Mouse (Mus musculus) stomach, embryonic 15.5 days (tissue): ENCODE results near the gene Gstm3. TPM values are rescaled to one million over a fixed set of nuclear protein-coding genes. Genes with fewer than 3 reads are reported as not detected.

Source experiments
- ATAC-seq: fragments of 200-750 bp; cut with Nextera tagmentation; 2 replicates; pipeline ENCODE4 v1.8.0; 2017; ENCODE audit warnings: low read depth, moderate number of reproducible peaks, moderate TSS enrichment; ENCODE audit not compliant: insufficient read depth, low FRiP score
- H3K27ac ChIP-seq: fragments of 300-500 bp; sonication (generic); 2 replicates; pipeline ENCODE4 v1.5.1; 2015; ENCODE audit warnings: mild to moderate bottlenecking, inconsistent platforms
- H3K27me3 ChIP-seq: fragments of 300-500 bp; sonication (generic); replicated peaks from 2 replicates; pipeline ENCODE4 v1.6.1; 2015; ENCODE audit warnings: inconsistent platforms
- H3K36me3 ChIP-seq: fragments of 300-500 bp; sonication (generic); 2 replicates; pipeline ENCODE4 v1.6.1; 2015; ENCODE audit warnings: inconsistent platforms
- H3K4me1 ChIP-seq: fragments of 300-500 bp; sonication (generic); 2 replicates; pipeline ENCODE4 v1.6.1; 2015; ENCODE audit warnings: inconsistent platforms
- H3K4me2 ChIP-seq: fragments of 300-500 bp; sonication (generic); 2 replicates; pipeline ENCODE4 v1.6.1; 2015; ENCODE audit warnings: mild to moderate bottlenecking, inconsistent platforms
- H3K4me3 ChIP-seq: fragments of 300-500 bp; sonication (generic); replicated peaks from 2 replicates; pipeline ENCODE4 v1.5.1; 2015; ENCODE audit warnings: inconsistent platforms
- H3K9ac ChIP-seq: fragments of 300-500 bp; sonication (generic); 2 replicates; pipeline ENCODE4 v1.6.1; 2015; ENCODE audit warnings: inconsistent platforms
- H3K9me3 ChIP-seq: fragments of 300-500 bp; sonication (generic); 2 replicates; pipeline ENCODE4 v1.6.1; 2016; ENCODE audit warnings: inconsistent platforms
- WGBS: fragments of 180-500 bp; shearing (Covaris S2); methylation state at CpG from one replicate; pipeline ENCODE4 v1.1.7; 2015; 5-methylcytosine and 5-hydroxymethylcytosine counted together
- polyA plus RNA-seq: library from polyadenylated mRNA; unstranded; fragments of >200 nt; fragmentation: Nextera tagmentation; extraction: Ambion mirVana; gene quantifications from 2 replicates; pipeline ENCODE4 v1.2.1, GENCODE M21; 2015

Gene Gstm3
- polyA plus RNA-seq, 1 experiment from 2014 or later: 70.3 TPM

DNA sequence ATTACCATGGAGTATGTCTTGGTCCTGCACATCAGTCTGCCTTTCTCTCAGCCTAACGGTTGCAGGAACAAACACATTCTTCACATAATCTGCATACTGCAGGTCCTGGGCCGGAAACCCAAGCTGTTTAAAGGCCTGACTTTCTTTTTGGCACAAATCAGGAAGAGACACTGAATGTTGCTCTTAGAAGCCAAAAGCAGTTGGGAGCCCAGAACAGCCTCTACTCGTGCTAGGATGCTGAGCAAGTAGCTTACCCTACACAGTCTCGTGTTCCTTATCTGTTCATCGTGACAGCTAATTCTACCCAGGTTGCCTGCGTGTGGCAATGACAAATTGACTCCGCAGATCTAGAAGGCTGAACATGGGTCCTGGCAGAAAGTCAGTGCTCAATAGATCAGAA lies 28.6 kb downstream of the Gstm3 start:
- no peaks in the 10 kb centered on the region for H3K27me3 ChIP-seq
- ATAC-seq: no peak
- no peaks in the 10 kb centered on the region for H3K9me3 ChIP-seq
- no peak overlapping the region for H3K4me2 ChIP-seq
- H3K9ac ChIP-seq: no peak overlapping the region
- WGBS: 51% methylated on average over 7 of the region's 7 CpGs
- H3K4me3 ChIP-seq: no peak overlapping the region
- no peak overlapping the region for H3K27ac ChIP-seq
- no peaks in the 10 kb centered on the region for H3K4me1 ChIP-seq
- H3K36me3 ChIP-seq: no peaks in the 10 kb centered on the region

DNA sequence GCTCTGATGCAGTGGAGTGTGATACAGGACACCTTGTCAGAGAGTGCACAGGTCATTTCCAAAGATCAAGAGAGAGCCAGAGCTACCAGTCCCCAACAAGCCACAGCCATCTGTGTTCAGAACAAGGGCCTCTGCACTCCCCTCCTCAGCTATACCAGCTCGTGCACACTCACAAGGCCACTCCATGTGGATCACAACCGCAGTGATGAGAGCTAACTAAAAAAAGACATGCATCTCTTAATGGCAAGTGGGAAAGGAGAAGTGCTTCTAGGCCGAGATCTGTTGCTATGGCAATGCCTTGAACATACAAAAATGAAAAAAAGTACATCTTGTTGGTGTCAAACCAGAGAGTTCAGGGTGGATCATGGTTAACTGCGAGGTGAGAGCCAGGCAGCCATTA lies 29.3 kb downstream of the Gstm3 start:
- Histone ChIP-seq H3K36me3 (no peaks in the 10 kb centered on the region), H3K27ac (no peak overlapping the region), H3K4me1 (no peaks in the 10 kb centered on the region), H3K9me3 (no peaks in the 10 kb centered on the region), H3K4me3 (no peak overlapping the region), H3K27me3 (no peaks in the 10 kb centered on the region), H3K4me2 (no peak overlapping the region), H3K9ac (no peak overlapping the region)
- WGBS: 64% methylated on average over 4 of the region's 4 CpGs
- no peak for ATAC-seq

DNA sequence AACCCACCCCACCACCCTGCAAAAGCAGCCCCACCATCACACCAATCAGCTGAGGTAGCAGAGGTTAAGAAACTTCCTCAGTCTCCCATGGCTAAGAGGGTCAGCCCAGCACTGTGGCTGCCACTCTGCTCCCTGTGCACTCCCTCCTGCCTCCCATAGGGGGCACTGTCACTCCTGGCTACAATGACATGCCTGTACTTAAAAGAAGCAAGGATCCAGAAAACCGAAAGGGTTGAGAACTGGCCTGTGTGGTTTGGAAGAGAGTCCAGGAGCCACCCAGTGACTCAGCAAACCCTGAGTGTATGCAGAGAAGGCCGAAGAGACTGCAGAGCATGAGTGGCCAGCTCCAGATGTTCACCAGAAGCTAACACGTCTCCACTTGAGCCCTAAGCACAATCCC lies 29.7 kb downstream of the Gstm3 start:
- H3K4me2 ChIP-seq: no peak overlapping the region
- no peaks in the 10 kb centered on the region for H3K36me3 ChIP-seq
- no peaks in the 10 kb centered on the region for H3K27me3 ChIP-seq
- 30% methylated on average over 3 of the region's 3 CpGs for WGBS
- H3K27ac ChIP-seq: no peak overlapping the region
- H3K9me3 ChIP-seq: no peaks in the 10 kb centered on the region
- no peak overlapping the region for H3K4me3 ChIP-seq
- peak; percentile 20; the same call in 1 of the 2 replicates for ATAC-seq
- no peak overlapping the region for H3K9ac ChIP-seq
- H3K4me1 ChIP-seq: no peaks in the 10 kb centered on the region

DNA sequence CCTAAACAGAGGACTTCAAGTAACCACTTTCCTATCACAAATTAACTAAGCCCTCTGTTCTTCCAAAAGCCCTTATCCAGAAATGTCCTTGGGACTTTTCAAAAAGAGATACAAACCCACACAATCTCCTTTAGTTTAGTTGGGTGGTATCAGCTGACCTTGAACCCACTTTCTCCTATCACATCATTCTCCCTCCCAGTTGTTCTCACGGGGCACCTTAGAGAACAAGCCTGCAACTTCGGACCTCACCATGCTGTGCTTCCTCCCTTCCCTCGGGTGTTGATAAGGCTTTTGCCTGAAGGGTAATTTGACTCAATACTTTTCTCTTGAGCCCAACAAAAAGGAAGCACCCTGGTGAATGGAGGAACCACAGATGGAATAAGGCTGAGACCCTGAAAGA lies 33.2 kb downstream of the Gstm3 start:
- H3K36me3 ChIP-seq: no peaks in the 10 kb centered on the region
- no peaks in the 10 kb centered on the region for H3K27me3 ChIP-seq
- 47% methylated on average over 3 of the region's 3 CpGs for WGBS
- H3K4me3 ChIP-seq: no peak overlapping the region
- no peak for ATAC-seq
- no peak overlapping the region for H3K9ac ChIP-seq
- no peak overlapping the region for H3K4me2 ChIP-seq
- no peak overlapping the region for H3K27ac ChIP-seq
- no peaks in the 10 kb centered on the region for H3K4me1 ChIP-seq
- H3K9me3 ChIP-seq: no peaks in the 10 kb centered on the region

DNA sequence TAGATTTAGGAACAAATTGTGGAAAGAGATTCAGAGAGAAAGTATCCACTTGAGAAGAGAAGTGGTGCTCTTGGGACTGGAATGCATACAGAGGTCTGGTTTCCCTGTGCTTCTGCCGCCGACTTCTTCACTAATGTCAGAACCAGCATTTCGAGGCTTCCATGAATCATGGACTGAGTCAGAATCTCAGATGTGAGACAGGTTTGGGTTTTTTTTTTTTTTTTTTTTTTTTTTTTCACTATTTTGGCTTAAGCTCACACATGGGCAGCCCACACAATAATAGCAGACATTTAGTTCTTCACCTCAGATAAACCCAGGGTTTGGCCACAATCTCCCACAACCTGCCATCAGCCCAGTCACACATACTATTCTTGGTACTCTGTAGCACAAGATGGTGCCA lies 33.8 kb downstream of the Gstm3 start:
- H3K4me2 ChIP-seq: no peak overlapping the region
- H3K9me3 ChIP-seq: no peaks in the 10 kb centered on the region
- H3K4me1 ChIP-seq: no peaks in the 10 kb centered on the region
- 75% methylated on average over 3 of the region's 3 CpGs for WGBS
- ATAC-seq: no peak
- no peaks in the 10 kb centered on the region for H3K36me3 ChIP-seq
- no peak overlapping the region for H3K9ac ChIP-seq
- H3K27ac ChIP-seq: no peak overlapping the region
- H3K27me3 ChIP-seq: no peaks in the 10 kb centered on the region
- H3K4me3 ChIP-seq: no peak overlapping the region

DNA sequence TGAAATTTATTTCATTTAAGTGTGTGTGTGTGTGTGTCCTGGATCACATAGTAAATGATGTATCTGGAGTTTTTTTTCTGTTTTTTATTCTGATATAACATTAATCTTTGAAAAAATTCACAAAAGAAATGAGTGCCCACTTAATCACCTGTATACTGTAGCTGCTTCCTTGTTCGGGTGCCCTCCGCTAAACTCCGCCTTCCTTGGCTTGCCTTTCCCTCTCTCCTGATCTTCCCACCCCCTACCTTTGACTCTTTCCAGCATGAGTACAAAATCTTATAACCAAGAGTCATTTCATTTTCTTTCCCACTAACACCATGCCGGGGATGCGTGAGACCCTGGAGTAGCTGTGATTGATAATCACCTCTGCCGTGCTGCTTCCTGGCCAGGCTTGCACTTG lies 37.0 kb downstream of the Gstm3 start:
- H3K9me3 ChIP-seq: no peaks in the 10 kb centered on the region
- no peaks in the 10 kb centered on the region for H3K27me3 ChIP-seq
- 54% methylated on average over 6 of the region's 6 CpGs for WGBS
- no peak overlapping the region for H3K4me2 ChIP-seq
- H3K4me3 ChIP-seq: no peak overlapping the region
- no peak overlapping the region for H3K9ac ChIP-seq
- H3K36me3 ChIP-seq: no peaks in the 10 kb centered on the region
- no peaks in the 10 kb centered on the region for H3K4me1 ChIP-seq
- no peak overlapping the region; the same call in 1 of the 2 replicates for H3K27ac ChIP-seq
- no peak for ATAC-seq

DNA sequence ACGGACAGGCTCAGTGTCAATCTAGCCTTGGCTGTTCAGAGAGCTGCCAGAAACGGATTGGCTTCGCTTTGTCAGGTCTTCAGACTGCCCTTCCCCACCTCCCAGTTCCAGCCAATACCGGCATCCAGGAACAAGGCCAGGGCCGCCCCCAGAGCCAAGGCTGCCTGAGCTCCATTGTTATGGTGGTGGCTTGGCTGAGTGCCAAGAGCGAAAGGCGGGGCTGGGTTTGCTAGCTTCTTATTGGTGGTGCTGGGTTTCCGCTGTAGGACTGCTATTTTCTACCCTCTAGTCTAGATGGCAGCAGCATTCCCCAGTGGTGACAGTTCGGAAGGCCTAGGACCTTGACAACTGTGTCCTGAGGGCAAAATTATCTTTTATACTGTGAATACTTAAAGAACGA lies 37.4 kb downstream of the Gstm3 start, which contains the start of gene Gstm7:
Gene Gstm7, minus strand, starts transcription at position 148 of the 400 bp plus-strand sequence.
- ATAC-seq: peak; percentile 95
- 5% methylated on average over 10 of the region's 10 CpGs for WGBS

DNA sequence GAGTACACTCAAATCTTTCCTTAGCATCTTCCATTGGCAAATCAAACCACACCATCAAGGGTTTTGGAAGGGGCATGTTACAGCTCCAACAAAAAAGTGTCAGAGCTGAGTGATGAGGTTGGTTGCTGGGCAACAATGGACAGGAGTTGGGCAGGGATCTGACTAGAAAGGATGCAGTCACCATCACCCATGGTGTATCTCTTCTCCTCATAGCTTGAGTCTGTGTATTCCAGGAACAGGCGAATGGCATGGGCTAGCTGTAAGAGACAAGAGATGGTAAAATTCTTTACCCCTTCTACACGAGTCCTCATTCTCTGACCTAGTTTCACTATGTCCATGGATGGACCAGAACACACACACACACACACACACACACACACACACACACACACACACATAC lies 37.9 kb downstream of the Gstm3 start:
- peak overlapping the region; percentile 24 for H3K4me3 ChIP-seq
- H3K4me2 ChIP-seq: peak overlapping the region; percentile 48
- H3K36me3 ChIP-seq: no peaks in the 10 kb centered on the region
- no peaks in the 10 kb centered on the region for H3K27me3 ChIP-seq
- H3K9ac ChIP-seq: no peak overlapping the region
- 69% methylated on average over 2 of the region's 2 CpGs for WGBS
- H3K9me3 ChIP-seq: no peaks in the 10 kb centered on the region
- 0 out of 2 replicates have a peak, but pooled peaks have one; percentile 0 for ATAC-seq
- peak overlapping the region; percentile 60; the same call in 1 of the 2 replicates for H3K27ac ChIP-seq
- no peaks in the 10 kb centered on the region for H3K4me1 ChIP-seq

More for the DNA sequence above, 37.4 kb downstream of the Gstm3 start, which contains the start of gene Gstm7:
- no peaks in the 10 kb centered on the region for H3K4me1 ChIP-seq
- no peak within 1 kb of the TSS for H3K9ac ChIP-seq
- H3K36me3 ChIP-seq: no peaks in the 10 kb centered on the region
- H3K4me3 ChIP-seq: peak within 1 kb of the TSS; percentile 24
- no peaks in the 10 kb centered on the region for H3K27me3 ChIP-seq
- peak within 1 kb of the TSS; percentile 48 for H3K4me2 ChIP-seq
- H3K9me3 ChIP-seq: no peaks in the 10 kb centered on the region
- H3K27ac ChIP-seq: peak within 1 kb of the TSS; percentile 60; the same call in 1 of the 2 replicates

DNA sequence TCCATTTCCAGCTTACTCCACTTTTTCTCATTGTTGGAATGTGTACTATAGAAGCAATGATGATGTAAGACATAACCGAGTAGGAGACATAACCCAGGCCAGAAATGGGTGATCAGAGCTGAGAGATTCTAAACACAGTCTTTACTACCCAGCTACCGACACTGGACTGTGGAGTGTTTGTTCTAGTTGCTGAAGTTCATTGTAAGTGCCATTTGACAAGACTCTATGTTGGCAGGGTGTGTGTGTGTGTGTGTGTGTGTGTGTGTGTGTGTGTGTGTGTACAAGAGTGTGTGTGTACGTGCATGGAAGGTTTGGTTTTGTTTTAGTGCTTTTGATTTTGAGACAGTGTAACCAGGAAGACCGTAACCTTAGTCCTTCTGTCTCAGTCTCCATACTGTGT lies 39.4 kb downstream of the Gstm3 start:
- no peak overlapping the region for H3K27ac ChIP-seq
- no peak overlapping the region for H3K4me3 ChIP-seq
- no peaks in the 10 kb centered on the region for H3K9me3 ChIP-seq
- ATAC-seq: no peak
- no peak overlapping the region for H3K9ac ChIP-seq
- H3K36me3 ChIP-seq: no peaks in the 10 kb centered on the region
- H3K27me3 ChIP-seq: no peaks in the 10 kb centered on the region
- no peak overlapping the region for H3K4me2 ChIP-seq
- H3K4me1 ChIP-seq: no peaks in the 10 kb centered on the region
- WGBS: 80% methylated on average over 4 of the region's 4 CpGs

DNA sequence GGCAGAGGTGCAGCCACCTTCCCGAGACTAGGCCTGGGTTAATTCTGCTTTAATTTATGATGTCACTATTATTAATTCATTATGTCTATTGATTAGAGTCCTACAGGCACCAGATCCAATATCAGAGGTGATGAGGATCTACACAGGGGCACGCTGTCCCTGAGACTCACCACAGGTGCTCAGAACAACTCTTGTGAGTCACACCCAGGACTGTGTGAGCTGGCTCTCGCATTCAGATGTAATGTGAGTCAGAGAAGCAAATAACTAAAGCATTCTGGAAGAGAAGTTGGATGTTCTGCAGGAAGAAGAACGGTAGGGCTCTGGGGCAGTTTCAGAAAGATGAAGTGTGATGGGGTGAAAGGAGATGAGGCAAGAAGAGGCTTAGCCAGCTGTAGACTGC lies 39.8 kb downstream of the Gstm3 start:
- ATAC-seq: no peak
- Histone ChIP-seq H3K4me2 (no peak overlapping the region), H3K27ac (no peak overlapping the region), H3K36me3 (no peaks in the 10 kb centered on the region), H3K27me3 (no peaks in the 10 kb centered on the region), H3K4me3 (no peak overlapping the region), H3K9me3 (no peaks in the 10 kb centered on the region), H3K9ac (no peak overlapping the region), H3K4me1 (no peaks in the 10 kb centered on the region)
- 80% methylated on average over 4 of the region's 4 CpGs for WGBS

DNA sequence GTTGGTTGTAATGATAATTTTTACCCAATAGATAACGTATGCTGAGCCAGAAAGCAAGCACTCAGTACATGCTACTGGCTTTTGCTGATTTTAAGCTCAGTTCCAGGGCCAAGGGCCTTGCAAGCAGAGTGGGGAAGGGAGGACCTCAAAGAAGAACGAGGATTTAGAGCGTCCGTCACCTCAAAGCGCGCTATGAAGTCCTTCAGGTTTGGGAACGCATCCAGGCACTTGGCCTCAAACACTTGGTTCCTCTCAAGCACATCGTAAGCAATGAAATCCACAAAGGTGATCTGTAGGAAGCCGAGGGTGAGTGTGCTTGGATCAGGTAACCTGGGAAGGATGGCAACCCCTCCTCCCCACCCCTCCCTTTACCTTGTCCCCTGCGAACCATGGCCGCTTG lies 40.4 kb downstream of the Gstm3 start:
- Histone ChIP-seq H3K9ac (no peak overlapping the region), H3K4me2 (no peak overlapping the region), H3K36me3 (no peaks in the 10 kb centered on the region), H3K4me3 (no peak overlapping the region), H3K27ac (no peak overlapping the region), H3K27me3 (no peaks in the 10 kb centered on the region), H3K4me1 (no peaks in the 10 kb centered on the region), H3K9me3 (no peaks in the 10 kb centered on the region)
- 82% methylated on average over 11 of the region's 11 CpGs for WGBS
- no peak for ATAC-seq

DNA sequence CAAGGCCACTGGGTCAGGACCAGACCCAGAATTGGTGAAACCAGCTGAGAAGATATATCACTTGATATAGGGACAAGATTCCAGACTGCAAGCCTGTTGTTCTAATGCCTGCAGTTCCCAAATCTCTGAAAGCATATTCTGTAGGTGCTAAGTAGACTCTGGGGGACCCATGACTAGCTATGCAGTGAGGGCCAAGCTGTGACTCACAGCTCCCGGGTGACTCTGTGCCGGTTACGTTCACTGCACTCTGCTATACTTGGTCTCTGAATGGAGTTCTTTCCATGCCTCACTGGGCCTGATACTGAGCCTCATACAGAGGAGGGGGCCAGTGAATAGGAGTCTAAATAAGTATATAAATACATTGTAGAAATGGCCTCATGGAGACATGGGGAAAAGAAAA lies 41.2 kb downstream of the Gstm3 start:
- no peak overlapping the region for H3K9ac ChIP-seq
- no peak overlapping the region for H3K27ac ChIP-seq
- WGBS: 85% methylated on average over 3 of the region's 3 CpGs
- H3K4me2 ChIP-seq: no peak overlapping the region
- H3K9me3 ChIP-seq: no peaks in the 10 kb centered on the region
- no peak for ATAC-seq
- H3K36me3 ChIP-seq: no peaks in the 10 kb centered on the region
- H3K27me3 ChIP-seq: no peaks in the 10 kb centered on the region
- H3K4me3 ChIP-seq: no peak overlapping the region
- no peaks in the 10 kb centered on the region for H3K4me1 ChIP-seq

DNA sequence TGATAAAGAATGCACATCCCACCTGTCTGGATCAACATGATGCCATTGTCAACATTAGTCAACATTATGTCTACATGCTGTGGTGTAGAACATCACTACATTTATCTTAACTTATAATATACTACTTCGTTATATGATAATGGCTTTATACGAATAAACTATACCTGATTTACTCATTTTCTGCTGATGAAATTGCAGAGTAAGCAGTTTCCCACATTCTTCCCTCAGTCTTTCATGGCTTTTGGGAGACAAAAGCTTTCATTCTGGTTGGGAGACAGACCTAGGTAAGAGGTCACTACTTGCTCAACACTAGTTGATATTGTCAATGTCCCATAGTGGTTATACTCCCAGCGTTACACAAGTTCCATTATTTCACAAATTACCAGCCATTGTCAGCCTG lies 43.7 kb downstream of the Gstm3 start:
- Histone ChIP-seq H3K4me2 (no peak overlapping the region), H3K9me3 (no peaks in the 10 kb centered on the region), H3K4me3 (no peak overlapping the region), H3K27ac (no peak overlapping the region), H3K4me1 (no peaks in the 10 kb centered on the region), H3K27me3 (no peaks in the 10 kb centered on the region), H3K9ac (no peak overlapping the region), H3K36me3 (no peaks in the 10 kb centered on the region)
- 94% methylated on average over 3 of the region's 3 CpGs for WGBS
- ATAC-seq: no peak
